Mouse (Mus musculus) G1E (cell line): ENCODE data around the gene Rhbdf2. TPM values are rescaled to one million over a fixed set of nuclear protein-coding genes. Genes with fewer than 3 reads are reported as not detected.
A peak's percentile ranks its signal among the peaks of the same experiment; 100 is the strongest.

Experiments
- ATAC-seq: 2 replicates; pipeline ENCODE4 v1.8.0; 2016; ENCODE audit warnings: mild to moderate bottlenecking; ENCODE audit not compliant: insufficient number of reproducible peaks, poor library complexity, low FRiP score, severe bottlenecking; ENCODE audit errors: extremely low read depth
- DNase-seq: peaks from one replicate; pipeline ENCODE4 v3.0.0; 2012; ENCODE audit warnings: low spot score
- H3K27me3 ChIP-seq: 2 replicates; pipeline ENCODE4 v1.6.1; 2012; ENCODE audit warnings: mild to moderate bottlenecking, low read length, inconsistent platforms; ENCODE audit not compliant: insufficient read depth
- H3K36me3 ChIP-seq: replicated peaks from 2 replicates; pipeline ENCODE3; 2012; ENCODE audit warnings: mild to moderate bottlenecking, inconsistent platforms
- H3K4me1 ChIP-seq: 2 replicates; pipeline ENCODE4 v1.6.1; 2012; ENCODE audit warnings: low read depth, low read length, inconsistent platforms, mixed read lengths; ENCODE audit not compliant: insufficient read depth
- H3K4me3 ChIP-seq: 2 replicates; pipeline ENCODE4 v1.5.1; 2012; ENCODE audit warnings: low read depth, mild to moderate bottlenecking, inconsistent platforms, low read length, moderate library complexity, mixed read lengths
- H3K9me3 ChIP-seq: replicated peaks from 2 replicates; pipeline ENCODE4 v1.6.1; 2012; ENCODE audit warnings: inconsistent platforms
- CTCF ChIP-seq: IDR thresholded peaks from 2 replicates; pipeline ENCODE4 v1.5.1; 2012; ENCODE audit warnings: low read depth, low read length, inconsistent platforms, mixed read lengths
- GATA1 ChIP-seq: IDR thresholded peaks from 2 replicates; pipeline ENCODE4 v1.6.1; 2012; ENCODE audit warnings: borderline replicate concordance, low read length, inconsistent platforms, mixed read lengths
- GATA2 ChIP-seq: IDR thresholded peaks from 2 replicates; pipeline ENCODE4 v1.6.1; 2012; ENCODE audit warnings: low read depth, low read length, inconsistent platforms, borderline replicate concordance
- POLR2AphosphoS5 ChIP-seq: IDR thresholded peaks from 2 replicates; pipeline ENCODE4 v1.6.1; 2012; ENCODE audit warnings: low read depth, low read length, inconsistent platforms; ENCODE audit not compliant: insufficient replicate concordance
- TAL1 ChIP-seq: conservative IDR thresholded peaks from 2 replicates; pipeline ENCODE4 v1.6.1; 2012; ENCODE audit warnings: low read depth, low read length, inconsistent platforms, mixed read lengths
- polyA plus RNA-seq: library from polyadenylated mRNA; stranded (reverse); fragments of >175 nt; gene quantifications from 2 replicates; pipeline ENCODE4 v1.2.3, GENCODE M21; 2012
- total RNA-seq, 2 experiments: library from RNA; stranded (forward) in 1 of 2; stranded (reverse) in 1 of 2; fragments of 200-1000 nt in 1 of 2; fragments of >200 nt in 1 of 2; fragmentation: Nextera tagmentation in 1 of 2; gene quantifications; 2 replicates each; pipeline ENCODE4 v1.2.3; 2014 to 2017

The Rhbdf2 gene
- total and polyA plus RNA-seq, 3 experiments = 1.9 to 5.6 (median 4.2) TPM

GRCm38 (mm10) chr11:116632962-116633361, 6.1 kb upstream of the Rhbdf2 start:
- no peaks in the 10 kb centered on the region for H3K36me3 ChIP-seq
- H3K9me3 ChIP-seq = no peaks in the 10 kb centered on the region
- no peak for ATAC-seq
- no peak overlapping the region for H3K4me3 ChIP-seq
- TF ChIP-seq CTCF = no peak
- TF ChIP-seq GATA1 = no peak
- no peak for TF ChIP-seq POLR2AphosphoS5
- TF ChIP-seq TAL1 = no peak
- no peak for TF ChIP-seq GATA2
- H3K27me3 ChIP-seq = peaks cover 36% of the 10 kb centered on the region
- no peak for DNase-seq
- peaks cover 8% of the 10 kb centered on the region; the same call in 1 of the 2 replicates for H3K4me1 ChIP-seq

- no peak for ATAC-seq
Observed at GRCm38 (mm10) chr11:116630171-116630965, 3.5 kb upstream of the Rhbdf2 start.

GRCm38 (mm10) chr11:116629472-116629871, 2.7 kb upstream of the Rhbdf2 start:
- ATAC-seq = no peak
- no peak overlapping the region for H3K4me3 ChIP-seq
- no peaks in the 10 kb centered on the region for H3K36me3 ChIP-seq
- H3K9me3 ChIP-seq = no peaks in the 10 kb centered on the region
- DNase-seq = no peak
- TF ChIP-seq CTCF = no peak
- no peak for TF ChIP-seq GATA1
- TF ChIP-seq TAL1 = no peak
- TF ChIP-seq GATA2 = no peak
- peaks cover 27% of the 10 kb centered on the region for H3K27me3 ChIP-seq
- peaks cover 26% of the 10 kb centered on the region for H3K4me1 ChIP-seq

More at GRCm38 (mm10) chr11:116630171-116630965, 3.5 kb upstream of the Rhbdf2 start:
- TF ChIP-seq GATA2 = no peak
- TF ChIP-seq POLR2AphosphoS5 = no peak
- TF ChIP-seq CTCF = no peak
- TF ChIP-seq GATA1 = no peak
- no peak for TF ChIP-seq TAL1
- Histone ChIP-seq H3K27me3 (peaks cover 33% of the 10 kb centered on the region), H3K9me3 (no peaks in the 10 kb centered on the region), H3K4me1 (peaks cover 17% of the 10 kb centered on the region), H3K36me3 (no peaks in the 10 kb centered on the region), H3K4me3 (no peak overlapping the region)
- no peak for DNase-seq

- H3K9me3 ChIP-seq = no peaks in the 10 kb centered on the region
- H3K27me3 ChIP-seq = peaks cover 25% of the 10 kb centered on the region
- peaks cover 33% of the 10 kb centered on the region for H3K4me1 ChIP-seq
- no peak for TF ChIP-seq GATA1
- TF ChIP-seq CTCF = peak; percentile 97
- TF ChIP-seq TAL1 = no peak
- no peak for TF ChIP-seq POLR2AphosphoS5
- TF ChIP-seq GATA2 = no peak
- DNase-seq (peak; percentile 65), ATAC-seq (peak; percentile 46; the same call in 1 of the 2 replicates)
- H3K4me3 ChIP-seq = no peak overlapping the region
- H3K36me3 ChIP-seq = no peaks in the 10 kb centered on the region
Observed at GRCm38 (mm10) chr11:116628712-116629111, 1.9 kb upstream of the Rhbdf2 start.

- Histone ChIP-seq H3K9me3 (no peaks in the 10 kb centered on the region), H3K4me1 (peaks cover 47% of the 10 kb centered on the region), H3K4me3 (no peak overlapping the region), H3K36me3 (no peaks in the 10 kb centered on the region), H3K27me3 (peaks cover 30% of the 10 kb centered on the region)
- ATAC-seq = no peak
- DNase-seq = no peak
- no peak for TF ChIP-seq GATA1
- no peak for TF ChIP-seq GATA2
- TF ChIP-seq TAL1 = no peak
- no peak for TF ChIP-seq POLR2AphosphoS5
- TF ChIP-seq CTCF = no peak
Observed at GRCm38 (mm10) chr11:116627072-116628020, 527 bp upstream of the Rhbdf2 start.
